Mouse (Mus musculus) left cerebral cortex, postnatal 10 days (tissue): Measurements from ENCODE around the gene Ly6f. TPM values are rescaled to one million over a fixed set of nuclear protein-coding genes. Genes with fewer than 3 reads are reported as not detected.

Experiments
- DNase-seq, 2 experiments: peaks; one replicate each; pipeline ENCODE4 v3.0.0; 2021 to 2022; ENCODE audit warnings: low spot score in 2 of 2, mixed read lengths in 1 of 2; ENCODE audit errors: extremely low spot score in 1 of 2
- intact Hi-C: fragments of 180-260 bp; cut with DNase I; formaldehyde crosslinking; loops from one replicate; pipeline ENCODE4 v1.15.1; 2025
- total RNA-seq, 2 experiments: library from RNA; stranded (reverse); gene quantifications; 2 replicates each; pipeline ENCODE4 v1.2.3; 2021

Ly6f gene
- total RNA-seq, 2 experiments from 2014 or later: not detected

- intact Hi-C loops: no loop called here
These were observed 41.7 kb downstream of the Ly6f start for GRCm38 (mm10) chr15:75309946-75310345.

GRCm38 (mm10) chr15:75314421-75314820 is 46.2 kb downstream of the Ly6f start:
- DNase-seq: no peak

More at GRCm38 (mm10) chr15:75309946-75310345, 41.7 kb downstream of the Ly6f start:
- DNase-seq: no peak

GRCm38 (mm10) chr15:75317255-75317654 is 49.0 kb downstream of the Ly6f start:
- intact Hi-C loops: no loop called here
- no peak for DNase-seq

More at GRCm38 (mm10) chr15:75314421-75314820, 46.2 kb downstream of the Ly6f start:
- intact Hi-C loops: no loop called here

GRCm38 (mm10) chr15:75318584-75318983 is 50.4 kb downstream of the Ly6f start:
- intact Hi-C loops: no loop called here
- DNase-seq: no peak

- no peak for DNase-seq
- intact Hi-C loops: no loop called here
These were observed 51.9 kb downstream of the Ly6f start for GRCm38 (mm10) chr15:75320104-75320503.

Other genes starting within 250 kb of the Ly6f start
- gene Ly6c1, start 219.6 kb upstream of the Ly6f start, total RNA-seq: 10 to 100 TPM; 18.4 to 25.6 TPM
- gene Ly6c2, start 156.5 kb upstream of the Ly6f start, total RNA-seq: 1 to 10 TPM in 1 of 2 experiments, under 1 TPM in 1; 0.55 to 1.2 TPM
- gene Ly6g, start 113.2 kb upstream of the Ly6f start, total RNA-seq: not detected
- not detected for gene BC025446, start 52.0 kb upstream of the Ly6f start, total RNA-seq